Mouse (Mus musculus): ENCODE measurements around the gene Eif4a3. TPM values are rescaled to one million over a fixed set of nuclear protein-coding genes. Genes with fewer than 3 reads are reported as not detected.

Eif4a3 gene
- total and polyA plus RNA-seq, 3 experiments, result 188 to 244 (median 241) TPM

DNA sequence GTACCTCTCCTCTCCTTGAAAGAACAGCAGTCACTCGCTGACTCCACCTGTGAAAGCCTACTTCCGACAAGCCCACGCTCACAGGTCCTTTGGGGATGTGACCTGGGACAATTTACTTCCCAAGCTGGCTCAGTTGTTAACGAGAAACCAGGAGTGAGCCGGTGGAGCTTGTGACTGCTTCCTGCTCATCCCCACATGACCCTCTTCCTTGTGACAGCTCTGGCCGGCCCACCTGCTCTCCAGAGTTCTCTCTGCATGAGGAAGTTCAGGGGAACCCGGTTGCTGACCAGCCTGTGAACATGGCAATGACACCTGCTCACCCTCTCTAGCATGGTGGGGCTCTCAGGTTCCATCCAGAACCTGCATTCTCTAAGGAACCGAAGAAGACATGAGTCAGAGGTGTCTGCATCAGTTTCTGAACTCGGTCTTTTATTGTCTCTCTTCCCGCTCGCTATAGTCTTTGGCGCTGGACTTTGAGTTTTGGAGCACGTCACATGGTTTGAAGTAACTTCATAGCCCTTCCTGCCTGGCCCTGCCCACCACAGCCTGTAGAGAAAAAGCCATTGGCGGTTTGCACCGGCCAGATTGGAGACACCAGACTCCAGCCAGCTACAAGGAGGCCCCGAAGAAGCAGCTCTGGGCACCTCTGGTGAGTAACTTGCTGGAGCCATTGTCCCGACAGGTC, 14.5 kb upstream of the Eif4a3 start:
- peaks cover 50% of the 10 kb centered on the region for H3K27me3 ChIP-seq (ENCODE audit: insufficient read depth, low read length)

DNA sequence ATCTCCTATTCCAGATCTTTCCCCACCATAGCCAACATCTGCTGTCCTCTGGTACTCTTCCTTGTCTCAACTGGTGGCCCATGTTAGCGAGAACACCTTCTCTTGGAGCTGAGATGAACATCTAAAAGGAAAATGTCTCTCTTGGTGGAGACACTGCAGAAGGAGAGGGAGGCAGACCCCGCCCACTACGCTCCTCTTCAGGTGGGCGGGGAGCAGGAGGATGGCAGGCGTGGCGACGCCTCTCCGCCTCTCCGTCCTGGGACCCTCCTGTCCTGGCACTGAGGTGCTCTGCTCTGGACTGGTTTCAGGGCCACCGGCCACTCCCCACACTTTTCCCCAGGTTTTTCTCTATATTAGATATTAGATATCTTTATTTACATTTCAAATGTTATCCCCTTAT, 10.7 kb upstream of the Eif4a3 start:
- Histone ChIP-seq H3K36me3 (replicated peaks) (no peaks in the 10 kb centered on the region), H3K4me3 (ENCODE audit: low read depth, low read length) (no peak overlapping the region), H3K4me1 (ENCODE audit: insufficient read depth, low read depth, low read length) (no peaks in the 10 kb centered on the region; the same call in 1 of the 2 replicates), H3K9me3 (replicated peaks) (no peaks in the 10 kb centered on the region; the same call in 1 of the 2 replicates), H3K27me3 (ENCODE audit: insufficient read depth, low read length) (peaks cover 48% of the 10 kb centered on the region)
- TF ChIP-seq GATA2 (IDR thresholded peaks at IDR 0.05; ENCODE audit: borderline replicate concordance, low read depth, low read length), result no peak
- no peak for TF ChIP-seq CTCF (IDR thresholded peaks at IDR 0.05; ENCODE audit: low read depth, low read length)
- TF ChIP-seq GATA1 (IDR thresholded peaks at IDR 0.05; ENCODE audit: borderline replicate concordance, low read length), result no peak
- no peak for TF ChIP-seq TAL1 (conservative IDR thresholded peaks at IDR 0.05; ENCODE audit: low read depth, low read length)
- no peak for TF ChIP-seq POLR2AphosphoS5 (IDR thresholded peaks at IDR 0.05; ENCODE audit: insufficient replicate concordance, low read depth, low read length)
- DNase-seq (ENCODE audit: low spot score) (no peak), ATAC-seq (ENCODE audit: extremely low read depth, insufficient number of reproducible peaks, low FRiP score, poor library complexity, severe bottlenecking) (no peak)

More for the DNA sequence above, 14.5 kb upstream of the Eif4a3 start:
- H3K9me3 ChIP-seq (replicated peaks), result no peaks in the 10 kb centered on the region
- no peak overlapping the region for H3K4me3 ChIP-seq (ENCODE audit: low read depth, low read length)
- TF ChIP-seq POLR2AphosphoS5 (IDR thresholded peaks at IDR 0.05; ENCODE audit: insufficient replicate concordance, low read depth, low read length) (no peak), GATA1 (IDR thresholded peaks at IDR 0.05; ENCODE audit: borderline replicate concordance, low read length) (no peak), CTCF (IDR thresholded peaks at IDR 0.05; ENCODE audit: low read depth, low read length) (no peak), TAL1 (conservative IDR thresholded peaks at IDR 0.05; ENCODE audit: low read depth, low read length) (no peak), GATA2 (IDR thresholded peaks at IDR 0.05; ENCODE audit: borderline replicate concordance, low read depth, low read length) (no peak)
- DNase-seq (ENCODE audit: low spot score) (no peak), ATAC-seq (ENCODE audit: extremely low read depth, insufficient number of reproducible peaks, low FRiP score, poor library complexity, severe bottlenecking) (no peak)
- no peaks in the 10 kb centered on the region for H3K36me3 ChIP-seq (replicated peaks)
- H3K4me1 ChIP-seq (ENCODE audit: insufficient read depth, low read depth, low read length), result no peaks in the 10 kb centered on the region

GRCm38 (mm10) chr11:119307916-119308315, 8.0 kb upstream of the Eif4a3 start:
- Histone ChIP-seq H3K36me3 (replicated peaks) (no peaks in the 10 kb centered on the region), H3K27me3 (ENCODE audit: insufficient read depth, low read length) (peaks cover 57% of the 10 kb centered on the region), H3K9me3 (replicated peaks) (no peaks in the 10 kb centered on the region; the same call in 1 of the 2 replicates), H3K4me1 (ENCODE audit: insufficient read depth, low read depth, low read length) (peaks cover 4% of the 10 kb centered on the region), H3K4me3 (ENCODE audit: low read depth, low read length) (no peak overlapping the region)
- ATAC-seq (ENCODE audit: extremely low read depth, insufficient number of reproducible peaks, low FRiP score, poor library complexity, severe bottlenecking) (no peak), DNase-seq (ENCODE audit: low spot score) (no peak)
- no peak for TF ChIP-seq TAL1 (conservative IDR thresholded peaks at IDR 0.05; ENCODE audit: low read depth, low read length)
- no peak for TF ChIP-seq GATA2 (IDR thresholded peaks at IDR 0.05; ENCODE audit: borderline replicate concordance, low read depth, low read length)
- no peak for TF ChIP-seq CTCF (IDR thresholded peaks at IDR 0.05; ENCODE audit: low read depth, low read length)

GRCm38 (mm10) chr11:119307658-119307867, 7.7 kb upstream of the Eif4a3 start, which contains the start of gene Card14:
TSS of gene Card14 (plus strand) at chr11:119307768.
- no peak within 1 kb of the TSS for H3K4me3 ChIP-seq (ENCODE audit: low read depth, low read length)
- ATAC-seq (ENCODE audit: extremely low read depth, insufficient number of reproducible peaks, low FRiP score, poor library complexity, severe bottlenecking) (no peak), DNase-seq (ENCODE audit: low spot score) (no peak)
- no peaks in the 10 kb centered on the region; the same call in 1 of the 2 replicates for H3K9me3 ChIP-seq (replicated peaks)
- no peaks in the 10 kb centered on the region for H3K36me3 ChIP-seq (replicated peaks)
- H3K4me1 ChIP-seq (ENCODE audit: insufficient read depth, low read depth, low read length), result peaks cover 4% of the 10 kb centered on the region
- TF ChIP-seq GATA2 (IDR thresholded peaks at IDR 0.05; ENCODE audit: borderline replicate concordance, low read depth, low read length) (no peak), GATA1 (IDR thresholded peaks at IDR 0.05; ENCODE audit: borderline replicate concordance, low read length) (no peak), TAL1 (conservative IDR thresholded peaks at IDR 0.05; ENCODE audit: low read depth, low read length) (no peak), POLR2AphosphoS5 (IDR thresholded peaks at IDR 0.05; ENCODE audit: insufficient replicate concordance, low read depth, low read length) (no peak), CTCF (IDR thresholded peaks at IDR 0.05; ENCODE audit: low read depth, low read length) (no peak)
- H3K27me3 ChIP-seq (ENCODE audit: insufficient read depth, low read length), result peaks cover 61% of the 10 kb centered on the region

- Histone ChIP-seq H3K9me3 (replicated peaks) (no peaks in the 10 kb centered on the region; the same call in 1 of the 2 replicates), H3K27me3 (ENCODE audit: insufficient read depth, low read length) (peaks cover 62% of the 10 kb centered on the region), H3K4me1 (ENCODE audit: insufficient read depth, low read depth, low read length) (peaks cover 4% of the 10 kb centered on the region), H3K36me3 (replicated peaks) (no peaks in the 10 kb centered on the region), H3K4me3 (ENCODE audit: low read depth, low read length) (no peak overlapping the region)
- no peak for DNase-seq (ENCODE audit: low spot score)
- no peak for ATAC-seq (ENCODE audit: extremely low read depth, insufficient number of reproducible peaks, low FRiP score, poor library complexity, severe bottlenecking)
- TF ChIP-seq POLR2AphosphoS5 (IDR thresholded peaks at IDR 0.05; ENCODE audit: insufficient replicate concordance, low read depth, low read length), result no peak
- TF ChIP-seq GATA1 (IDR thresholded peaks at IDR 0.05; ENCODE audit: borderline replicate concordance, low read length), result no peak
- TF ChIP-seq GATA2 (IDR thresholded peaks at IDR 0.05; ENCODE audit: borderline replicate concordance, low read depth, low read length), result no peak
- no peak for TF ChIP-seq TAL1 (conservative IDR thresholded peaks at IDR 0.05; ENCODE audit: low read depth, low read length)
- no peak for TF ChIP-seq CTCF (IDR thresholded peaks at IDR 0.05; ENCODE audit: low read depth, low read length)
Observed at GRCm38 (mm10) chr11:119306762-119307657, 7.1 kb upstream of the Eif4a3 start.
